Mouse (Mus musculus) kidney, embryonic 14.5 days (tissue): Measurements from ENCODE around the gene Phf12. TPM values are rescaled to one million over a fixed set of nuclear protein-coding genes. Genes with fewer than 3 reads are reported as not detected.
A peak's percentile ranks its signal among the peaks of the same experiment; 100 is the strongest.

Source experiments
- ATAC-seq: fragments of 200-750 bp; cut with Nextera tagmentation; 2 replicates; pipeline ENCODE4 v1.8.0; 2017; ENCODE audit warnings: moderate number of reproducible peaks, mild to moderate bottlenecking, moderate TSS enrichment, moderate library complexity; ENCODE audit not compliant: low FRiP score, low TSS enrichment
- H3K27ac ChIP-seq: fragments of 300-500 bp; sonication (generic); 2 replicates; pipeline ENCODE4 v1.5.1; 2014; ENCODE audit warnings: low read depth, mild to moderate bottlenecking, low read length, moderate library complexity, mixed read lengths
- H3K27me3 ChIP-seq: fragments of 300-500 bp; sonication (generic); 2 replicates; pipeline ENCODE4 v1.6.1; 2014; ENCODE audit warnings: mild to moderate bottlenecking, low read length; ENCODE audit not compliant: control insufficient read depth, insufficient read depth
- H3K36me3 ChIP-seq: fragments of 300-500 bp; sonication (generic); 2 replicates; pipeline ENCODE4 v1.6.1; 2014; ENCODE audit warnings: low read length, mixed read lengths; ENCODE audit not compliant: control insufficient read depth, insufficient read depth
- H3K4me1 ChIP-seq: fragments of 300-500 bp; sonication (generic); 2 replicates; pipeline ENCODE4 v1.6.1; 2014; ENCODE audit warnings: low read length, mixed read lengths; ENCODE audit not compliant: control insufficient read depth, insufficient read depth
- H3K4me2 ChIP-seq: fragments of 300-500 bp; sonication (generic); replicated peaks from 2 replicates; pipeline ENCODE4 v1.6.1; 2014; ENCODE audit warnings: low read depth, mild to moderate bottlenecking, low read length
- H3K4me3 ChIP-seq: fragments of 300-500 bp; sonication (generic); 2 replicates; pipeline ENCODE4 v1.5.1; 2014; ENCODE audit warnings: mild to moderate bottlenecking, low read length
- H3K9ac ChIP-seq: fragments of 300-500 bp; sonication (generic); 2 replicates; pipeline ENCODE4 v1.6.1; 2014; ENCODE audit warnings: low read depth, mild to moderate bottlenecking, low read length, moderate library complexity
- H3K9me3 ChIP-seq: fragments of 300-500 bp; sonication (generic); 2 replicates; pipeline ENCODE4 v1.6.1; 2016; ENCODE audit warnings: low read length; ENCODE audit not compliant: control insufficient read depth
- WGBS: fragments of 180-500 bp; shearing (Covaris S2); extraction: QIAGEN DNeasy Blood & Tissue Kit; methylation state at CpG from one replicate; pipeline ENCODE4 v1.1.7; 2014; 5-methylcytosine and 5-hydroxymethylcytosine counted together
- polyA plus RNA-seq: library from polyadenylated mRNA; unstranded; fragments of >200 nt; fragmentation: Nextera tagmentation; extraction: Ambion mirVana; gene quantifications from 2 replicates; pipeline ENCODE4 v1.2.1, GENCODE M21; 2014

Phf12 gene
- 16.1 and 22.6 TPM in 2 replicates for polyA plus RNA-seq

DNA sequence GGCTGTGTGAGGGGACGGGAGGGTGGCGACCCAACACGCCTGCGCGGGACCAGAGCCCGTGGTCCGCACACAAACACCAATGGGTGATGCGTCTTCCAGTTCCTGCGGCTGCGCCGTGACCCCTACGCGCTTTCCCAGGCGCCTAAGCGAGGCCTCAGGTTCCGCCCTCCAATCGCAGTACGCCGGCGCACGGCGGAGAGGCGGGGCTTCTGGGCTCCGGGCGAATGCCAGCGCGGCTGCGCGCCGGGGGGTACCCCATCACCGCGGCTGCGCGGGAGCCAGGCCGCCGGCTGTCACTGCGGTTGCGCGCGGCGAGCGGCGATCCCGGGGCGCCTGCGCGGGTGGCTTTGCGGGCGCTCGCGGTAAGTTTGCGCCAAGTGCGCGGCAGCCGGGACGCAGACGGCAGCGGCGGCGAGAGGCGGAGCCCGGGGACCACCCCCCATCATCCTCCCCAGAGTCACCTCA is at the start of gene Phf12:
Gene Phf12 (plus strand): TSS at position 314 of the 465 bp plus-strand sequence.
- whole genome bisulfite sequencing = under 1% methylated on average over 60 of the region's 62 CpGs
- Histone ChIP-seq H3K4me3 (peak within 1 kb of the TSS; percentile 100), H3K4me1 (peaks cover 14% of the 10 kb centered on the region; the same call in 1 of the 2 replicates), H3K9ac (peak within 1 kb of the TSS; percentile 98), H3K9me3 (no peaks in the 10 kb centered on the region), H3K4me2 (peak within 1 kb of the TSS; percentile 78), H3K27me3 (0 out of 2 replicates have a peak, but pooled peaks cover 4% of the 10 kb centered on the region), H3K27ac (peak within 1 kb of the TSS; percentile 96), H3K36me3 (peaks cover 16% of the 10 kb centered on the region)
- ATAC-seq = peak; percentile 90

DNA sequence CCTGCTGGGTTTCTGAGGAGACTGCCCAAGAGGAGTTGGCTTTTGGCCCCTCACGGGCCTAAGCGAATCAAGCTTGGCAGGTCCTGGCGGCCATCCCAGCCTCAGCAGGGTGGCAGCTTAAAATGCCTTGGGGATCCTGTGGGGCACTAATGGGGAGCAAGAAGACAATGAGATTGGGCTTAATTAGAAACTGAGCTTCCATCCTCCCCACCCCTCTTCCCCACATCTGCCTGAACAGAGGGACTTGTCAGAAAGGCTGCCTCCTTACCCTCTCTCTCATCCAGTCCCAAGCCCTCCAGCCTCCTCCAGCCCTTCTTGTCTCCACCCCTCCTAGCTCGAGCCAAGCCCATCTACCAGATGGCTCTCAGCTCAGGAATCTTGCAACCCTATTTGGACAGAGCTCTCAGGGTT is 48.4 kb upstream of the Phf12 start:
- no peak overlapping the region for H3K9ac ChIP-seq
- H3K27ac ChIP-seq = no peak overlapping the region
- H3K4me1 ChIP-seq = peaks cover 10% of the 10 kb centered on the region; the same call in 1 of the 2 replicates
- H3K4me3 ChIP-seq = no peak overlapping the region
- no peaks in the 10 kb centered on the region for H3K36me3 ChIP-seq
- H3K4me2 ChIP-seq = no peak overlapping the region
- no peak for ATAC-seq
- 6% methylated on average over 4 of the region's 4 CpGs for WGBS
- peaks cover 82% of the 10 kb centered on the region for H3K27me3 ChIP-seq
- H3K9me3 ChIP-seq = no peaks in the 10 kb centered on the region

DNA sequence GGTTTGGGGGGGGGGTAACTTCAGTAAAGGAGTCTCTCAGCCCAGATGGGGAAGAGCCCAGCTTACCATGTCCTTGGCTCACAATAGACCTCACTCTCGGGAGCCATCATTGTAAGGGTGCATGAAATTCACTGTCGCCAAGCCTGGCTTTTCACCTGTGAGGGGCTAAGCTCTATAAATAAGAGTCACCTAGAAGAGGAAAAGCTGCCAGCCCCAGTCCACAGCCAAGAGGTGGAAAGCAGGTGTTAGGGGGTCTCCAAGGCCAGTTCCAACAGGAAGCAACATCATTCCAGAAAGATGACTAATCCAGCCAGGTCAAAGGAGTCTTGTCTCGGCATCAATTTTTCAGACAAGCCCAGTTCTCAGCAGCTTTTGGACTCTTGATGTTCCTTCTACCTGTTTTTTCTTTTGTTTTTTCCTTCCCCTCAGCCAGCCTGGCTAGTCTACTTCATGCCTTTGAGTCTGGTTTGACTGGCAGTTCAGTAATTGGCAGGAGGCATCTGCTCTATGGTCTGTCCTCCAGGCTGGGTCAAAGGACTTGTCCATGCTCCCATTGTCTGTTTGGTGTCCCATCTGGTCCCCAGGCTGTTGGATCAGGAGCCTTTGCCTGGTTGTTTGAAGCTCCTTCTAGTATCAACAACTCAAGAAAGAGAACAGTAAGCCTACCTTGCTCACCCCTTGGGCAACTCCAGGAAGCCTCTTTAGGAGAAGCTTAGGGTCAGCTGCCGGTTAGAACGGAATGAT is 47.8 kb upstream of the Phf12 start:
- 68% methylated on average over 5 of the region's 5 CpGs for WGBS
- ATAC-seq = no peak
- Histone ChIP-seq H3K4me1 (peaks cover 10% of the 10 kb centered on the region; the same call in 1 of the 2 replicates), H3K36me3 (no peaks in the 10 kb centered on the region), H3K27ac (no peak overlapping the region), H3K9ac (no peak overlapping the region), H3K4me2 (no peak overlapping the region), H3K27me3 (peaks cover 77% of the 10 kb centered on the region), H3K9me3 (no peaks in the 10 kb centered on the region), H3K4me3 (no peak overlapping the region)

DNA sequence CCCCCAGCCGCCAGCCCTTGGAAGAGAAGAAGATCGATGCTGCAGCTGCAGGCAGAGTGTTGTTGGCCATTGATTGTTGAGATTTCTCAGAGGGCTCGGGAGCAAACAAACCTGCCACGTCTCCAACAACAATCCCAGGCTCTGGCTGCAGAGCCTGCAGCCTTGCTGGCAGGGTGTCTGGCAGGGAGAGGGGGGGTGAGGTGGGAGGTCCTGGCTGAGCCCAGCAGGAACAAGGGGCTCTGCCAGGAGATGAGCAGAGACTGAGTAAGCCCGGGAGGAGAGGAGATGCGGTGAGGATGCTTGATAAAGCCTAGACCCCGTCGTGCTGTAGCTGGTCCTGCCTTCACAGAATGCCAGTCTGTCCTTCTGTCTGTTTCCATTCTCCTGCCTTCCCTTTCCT is 45.7 kb upstream of the Phf12 start:
- Histone ChIP-seq H3K4me3 (no peak overlapping the region), H3K36me3 (no peaks in the 10 kb centered on the region), H3K9ac (no peak overlapping the region), H3K27me3 (peaks cover 71% of the 10 kb centered on the region), H3K4me1 (no peaks in the 10 kb centered on the region), H3K27ac (no peak overlapping the region), H3K4me2 (no peak overlapping the region), H3K9me3 (no peaks in the 10 kb centered on the region)
- ATAC-seq = no peak
- WGBS = 10% methylated on average over 8 of the region's 8 CpGs

DNA sequence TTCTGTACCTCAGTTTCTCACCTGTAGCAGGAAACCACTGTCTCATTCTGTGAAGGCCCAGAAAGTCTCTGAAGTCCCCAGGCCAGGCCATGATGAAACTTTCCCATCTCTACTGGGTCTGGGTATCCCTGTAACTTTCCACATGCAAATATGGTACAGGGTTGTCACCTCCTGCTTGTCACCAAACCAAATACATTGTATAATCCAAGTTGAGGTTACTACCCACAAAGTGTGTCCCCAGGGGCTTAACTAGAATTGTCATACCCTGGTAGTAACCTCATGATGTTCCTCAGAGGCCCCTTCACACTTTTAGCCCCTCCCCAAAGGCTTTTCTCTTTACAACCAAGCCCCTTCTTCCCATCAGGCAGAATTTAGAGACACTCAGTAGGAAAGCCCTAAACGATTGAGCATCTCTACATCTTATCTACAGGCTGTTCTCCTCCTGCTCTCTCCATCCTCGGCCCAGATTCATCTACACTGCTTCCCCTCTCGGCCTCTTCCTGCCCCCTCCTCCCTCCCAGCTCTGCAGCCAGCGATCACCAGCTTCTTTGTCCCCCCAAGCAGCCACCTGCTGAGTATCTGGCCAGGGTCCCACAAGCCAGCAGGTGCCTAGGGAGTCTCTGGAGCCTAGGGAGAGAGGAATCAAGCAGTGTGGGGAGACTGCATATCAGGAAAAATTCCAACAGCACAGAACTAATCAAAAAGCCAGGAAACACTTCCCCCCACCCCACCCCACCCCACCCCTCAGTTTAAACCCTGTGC is 44.7 kb upstream of the Phf12 start:
- H3K27me3 ChIP-seq = peaks cover 65% of the 10 kb centered on the region
- no peaks in the 10 kb centered on the region for H3K9me3 ChIP-seq
- 22% methylated on average over 4 of the region's 4 CpGs for WGBS
- no peaks in the 10 kb centered on the region for H3K4me1 ChIP-seq
- H3K4me2 ChIP-seq = no peak overlapping the region
- H3K4me3 ChIP-seq = no peak overlapping the region
- H3K9ac ChIP-seq = no peak overlapping the region
- no peaks in the 10 kb centered on the region for H3K36me3 ChIP-seq
- no peak overlapping the region for H3K27ac ChIP-seq
- no peak for ATAC-seq

DNA sequence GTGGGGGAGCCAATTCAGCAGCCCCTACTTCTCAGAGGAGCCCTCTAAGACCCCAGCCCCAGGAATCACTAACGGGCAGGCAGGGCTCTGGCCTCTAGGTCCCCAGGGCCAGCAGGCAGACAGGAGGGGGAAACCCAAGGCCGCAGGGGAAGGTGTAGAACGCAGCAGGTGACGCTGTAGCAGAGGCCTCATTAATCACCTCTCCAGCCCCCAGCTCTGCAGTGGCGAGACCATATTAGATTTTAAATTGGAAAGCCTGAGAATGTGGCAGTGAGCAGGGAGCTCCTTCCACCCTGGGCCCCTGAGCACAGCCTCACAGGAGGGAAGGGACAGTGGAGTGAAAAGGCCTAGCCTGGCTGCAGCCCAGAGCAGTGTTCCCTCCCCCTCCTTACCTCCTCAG is 40.3 kb upstream of the Phf12 start:
- H3K36me3 ChIP-seq = no peaks in the 10 kb centered on the region
- WGBS = 3% methylated on average over 5 of the region's 5 CpGs
- no peak for ATAC-seq
- H3K4me1 ChIP-seq = no peaks in the 10 kb centered on the region
- H3K9ac ChIP-seq = no peak overlapping the region
- H3K4me3 ChIP-seq = no peak overlapping the region
- H3K27me3 ChIP-seq = peaks cover 30% of the 10 kb centered on the region
- H3K4me2 ChIP-seq = no peak overlapping the region
- H3K9me3 ChIP-seq = no peaks in the 10 kb centered on the region
- no peak overlapping the region for H3K27ac ChIP-seq

DNA sequence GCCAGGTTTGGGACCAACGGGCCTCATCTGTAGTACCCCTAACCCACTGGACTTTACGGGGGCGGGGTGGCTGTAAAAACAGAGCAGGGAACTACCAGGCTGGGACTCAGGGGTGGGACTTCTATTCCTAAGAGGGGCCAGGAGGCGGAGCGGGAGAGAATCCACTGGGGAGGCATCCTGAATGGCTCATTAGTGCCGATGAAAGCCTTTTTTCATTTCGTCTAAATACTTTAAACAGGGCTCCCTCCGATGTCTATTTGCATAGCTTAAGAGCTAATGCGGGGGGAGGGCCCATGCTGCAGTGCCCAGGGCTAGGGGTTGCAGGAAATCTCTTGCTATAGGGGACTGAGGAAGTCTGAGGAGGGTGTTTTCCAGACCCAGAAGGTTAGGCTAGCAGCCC is 34.7 kb upstream of the Phf12 start:
- no peak for ATAC-seq
- no peak overlapping the region for H3K4me3 ChIP-seq
- no peak overlapping the region for H3K4me2 ChIP-seq
- H3K27ac ChIP-seq = no peak overlapping the region
- 2% methylated on average over 9 of the region's 9 CpGs for WGBS
- no peaks in the 10 kb centered on the region for H3K9me3 ChIP-seq
- H3K4me1 ChIP-seq = no peaks in the 10 kb centered on the region
- H3K9ac ChIP-seq = no peak overlapping the region
- H3K36me3 ChIP-seq = no peaks in the 10 kb centered on the region
- peaks cover 47% of the 10 kb centered on the region for H3K27me3 ChIP-seq

DNA sequence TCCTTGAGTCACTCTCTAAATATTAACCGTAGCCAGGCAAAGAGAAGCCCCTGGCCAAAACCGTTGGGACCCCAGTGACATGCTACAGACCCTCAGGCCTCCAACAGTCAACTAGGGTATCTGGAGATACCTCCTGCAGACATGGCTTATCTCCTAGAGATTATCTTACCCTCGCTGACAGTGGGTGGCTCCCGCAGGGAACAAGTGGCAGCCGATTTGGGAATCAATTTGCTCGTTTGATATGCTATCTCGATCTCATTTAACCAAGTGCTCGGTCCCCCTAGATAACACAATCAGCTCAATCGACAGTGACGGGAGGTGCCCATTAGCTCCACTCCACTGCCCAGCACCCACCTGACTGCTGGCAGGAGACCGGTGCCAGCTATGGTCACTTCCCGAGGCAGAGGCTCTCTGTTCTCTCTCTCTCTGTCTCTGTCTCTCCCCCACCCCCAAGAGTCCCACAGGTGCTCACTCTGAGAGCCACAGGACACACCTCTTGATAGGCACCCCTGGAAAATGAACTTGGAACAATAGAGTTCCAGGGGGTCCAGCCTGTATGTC is 32.3 kb upstream of the Phf12 start:
- no peak overlapping the region for H3K4me3 ChIP-seq
- ATAC-seq = no peak
- peaks cover 47% of the 10 kb centered on the region for H3K27me3 ChIP-seq
- no peaks in the 10 kb centered on the region for H3K36me3 ChIP-seq
- 39% methylated on average over 12 of the region's 12 CpGs for WGBS
- no peak overlapping the region for H3K9ac ChIP-seq
- no peaks in the 10 kb centered on the region for H3K9me3 ChIP-seq
- H3K4me2 ChIP-seq = no peak overlapping the region
- no peaks in the 10 kb centered on the region for H3K4me1 ChIP-seq
- no peak overlapping the region for H3K27ac ChIP-seq
